Mouse (Mus musculus) CD8-positive naive resting alpha-beta T cell, adult 2 months (primary cell): ENCODE data around the gene D930007J09Rik.

Experiments used
- DNase-seq, 2 experiments: peaks; one replicate each; pipeline ENCODE4 v3.0.0; 2022; ENCODE audit warnings: low read depth in 2 of 2, low spot score in 2 of 2

The D930007J09Rik gene

DNA sequence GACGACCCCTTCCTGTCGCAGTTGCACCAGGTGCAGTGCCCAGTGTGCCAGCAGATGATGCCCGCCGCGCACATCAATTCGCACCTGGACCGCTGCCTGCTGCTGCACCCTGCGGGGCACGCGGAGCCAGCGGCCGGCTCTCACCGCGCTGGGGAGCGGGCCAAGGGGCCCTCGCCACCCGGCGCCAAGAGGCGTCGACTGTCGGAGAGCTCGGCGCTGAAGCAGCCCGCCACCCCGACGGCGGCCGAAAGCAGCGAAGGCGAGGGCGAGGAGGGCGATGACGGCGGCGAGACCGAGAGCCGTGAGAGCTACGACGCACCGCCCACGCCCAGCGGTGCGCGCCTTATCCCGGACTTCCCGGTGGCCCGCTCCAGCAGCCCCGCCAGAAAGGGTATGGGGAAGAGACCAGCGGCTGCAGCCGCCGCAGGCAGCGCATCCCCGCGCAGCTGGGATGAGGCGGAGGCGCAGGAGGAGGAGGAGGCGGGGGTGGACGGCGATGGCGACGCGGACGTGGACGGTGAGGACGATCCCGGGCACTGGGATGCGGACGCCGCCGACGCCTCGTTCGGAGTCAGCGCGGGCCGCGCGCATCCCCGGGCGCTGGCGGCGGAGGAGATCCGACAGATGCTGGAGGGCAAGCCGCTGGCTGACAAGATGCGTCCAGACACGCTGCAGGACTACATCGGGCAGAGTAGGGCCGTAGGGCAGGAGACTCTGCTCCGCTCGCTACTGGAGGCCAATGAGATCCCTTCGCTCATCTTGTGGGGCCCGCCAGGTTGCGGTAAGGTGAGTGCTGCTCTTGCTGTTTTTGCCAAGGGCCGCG lies at the start of gene D930007J09Rik:
TSS of gene D930007J09Rik (minus strand) at position 591 of the 823 bp plus-strand sequence.
- DNase-seq = peak; percentile 12 to 16

GRCm38 (mm10) chr13:32851967-32852366 lies 49.3 kb upstream of the D930007J09Rik start:
- no peak for DNase-seq

DNA sequence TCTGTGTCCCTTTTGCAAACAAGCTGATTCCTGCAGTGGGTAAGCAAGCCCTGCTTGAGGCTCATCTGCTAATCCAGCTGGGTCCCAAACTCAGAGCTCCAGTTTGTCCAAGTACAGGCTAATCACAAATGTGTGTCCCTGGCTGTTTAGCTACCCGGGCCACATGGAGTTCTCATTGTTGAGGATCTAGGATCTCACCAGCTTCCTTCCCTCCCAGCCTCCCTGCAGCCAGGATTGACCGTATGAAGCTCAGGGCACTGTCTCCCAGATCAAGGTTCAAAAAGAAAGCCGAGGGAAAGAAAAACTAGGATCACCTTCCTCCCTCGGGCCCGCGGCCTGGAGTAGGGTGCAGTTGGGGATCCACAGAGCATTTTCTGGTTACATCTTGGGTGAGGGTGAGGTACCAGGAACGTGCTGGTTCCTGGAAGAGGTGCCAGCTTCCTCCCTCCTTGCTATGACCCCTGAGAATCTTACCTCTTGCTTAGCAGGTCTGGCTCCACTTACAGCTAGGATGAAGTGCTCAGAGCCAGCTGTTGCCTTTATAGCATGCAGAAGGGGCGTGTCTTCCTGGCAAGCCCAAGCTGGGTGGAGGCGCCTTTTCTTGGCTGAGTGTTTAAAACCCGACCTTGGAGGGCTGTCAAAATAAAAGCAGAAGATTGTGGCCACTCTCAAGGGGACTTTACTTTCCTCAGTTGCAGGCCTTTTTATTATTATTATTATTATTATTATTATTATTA lies 48.2 kb upstream of the D930007J09Rik start, which contains the start of gene Serpinb1a:
TSS of gene Serpinb1a (minus strand) at position 518 of the 737 bp plus-strand sequence.
- no peak for DNase-seq

- DNase-seq = no peak
These were observed 47.5 kb upstream of the D930007J09Rik start for GRCm38 (mm10) chr13:32850156-32850555.

GRCm38 (mm10) chr13:32849531-32850123 lies 47.0 kb upstream of the D930007J09Rik start:
- no peak for DNase-seq

GRCm38 (mm10) chr13:32849092-32849491 lies 46.4 kb upstream of the D930007J09Rik start:
- DNase-seq = no peak

DNA sequence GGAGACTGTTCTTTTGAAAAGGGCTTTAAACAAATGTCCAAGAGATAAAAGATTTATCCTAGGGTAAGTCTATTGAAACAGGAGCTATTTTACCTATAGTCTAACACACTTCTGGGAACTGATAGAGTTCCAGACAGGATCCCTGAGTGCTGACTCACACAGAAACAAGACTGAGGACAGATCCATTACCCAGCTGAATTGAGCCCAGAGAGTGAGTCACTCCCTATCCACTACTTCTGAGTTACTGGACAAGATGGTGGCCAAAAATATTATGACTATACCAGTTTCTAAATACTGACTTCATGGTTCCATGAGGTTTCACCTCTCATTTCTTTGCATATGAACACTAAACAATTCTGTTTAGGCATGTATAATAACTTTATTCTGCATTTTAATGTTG lies 43.6 kb upstream of the D930007J09Rik start:
- no peak for DNase-seq

- no peak for DNase-seq
These were observed 38.7 kb upstream of the D930007J09Rik start for GRCm38 (mm10) chr13:32841349-32841748.

DNA sequence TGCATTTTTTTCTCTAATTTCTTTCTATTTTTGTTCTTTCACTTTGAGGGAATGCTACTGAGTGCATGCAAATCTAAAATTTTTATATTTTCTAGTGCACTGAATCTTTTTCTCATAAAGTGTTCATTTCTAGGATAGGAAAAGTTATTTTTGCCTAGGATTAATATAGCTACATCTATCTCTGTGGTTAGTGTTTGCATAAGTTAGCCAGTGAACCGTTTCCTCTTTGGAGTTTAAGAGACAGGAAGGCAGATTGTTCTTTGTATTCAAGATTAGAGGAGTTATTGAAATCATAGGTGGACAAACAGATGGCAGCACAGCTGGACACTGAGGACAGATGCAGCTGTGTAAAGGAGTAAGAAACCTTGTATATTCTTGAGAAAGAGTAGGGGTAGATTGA lies 36.7 kb upstream of the D930007J09Rik start:
- DNase-seq = no peak

GRCm38 (mm10) chr13:32834513-32834912 lies 31.9 kb upstream of the D930007J09Rik start:
- no peak for DNase-seq

DNA sequence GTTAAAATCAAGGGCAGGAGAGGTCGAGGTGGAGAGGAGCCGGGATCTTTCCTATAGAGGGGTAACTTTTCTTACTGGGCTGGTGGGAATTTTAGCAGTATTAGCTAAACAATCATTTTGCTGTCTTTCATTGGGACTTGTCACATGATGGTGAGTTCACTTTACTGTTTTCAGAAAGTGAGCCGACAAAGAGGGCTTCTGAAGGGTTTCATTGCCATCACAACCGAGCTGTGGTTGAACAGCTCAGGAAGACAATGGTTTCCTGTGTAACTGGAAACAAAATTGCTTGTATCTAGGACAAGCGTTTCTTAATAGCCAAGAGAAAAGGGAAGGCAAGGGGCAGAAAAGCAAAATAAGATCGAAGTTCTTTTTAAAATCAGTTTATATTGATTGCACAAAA lies 30.6 kb upstream of the D930007J09Rik start:
- peak in 1 of 2 experiments; percentile 22 for DNase-seq

- no peak for DNase-seq
These were observed 30.1 kb upstream of the D930007J09Rik start for GRCm38 (mm10) chr13:32832776-32833175.

GRCm38 (mm10) chr13:32831505-32832273 lies 29.0 kb upstream of the D930007J09Rik start:
- no peak for DNase-seq

- no peak for DNase-seq
These were observed 26.2 kb upstream of the D930007J09Rik start for GRCm38 (mm10) chr13:32828886-32829285.

- peak; percentile 50 to 67 for DNase-seq
These were observed 25.3 kb upstream of the D930007J09Rik start for GRCm38 (mm10) chr13:32827951-32828350.

GRCm38 (mm10) chr13:32827111-32827822 lies 24.6 kb upstream of the D930007J09Rik start:
- DNase-seq = no peak

- DNase-seq = no peak
These were observed 22.9 kb upstream of the D930007J09Rik start for GRCm38 (mm10) chr13:32825546-32825945.

DNA sequence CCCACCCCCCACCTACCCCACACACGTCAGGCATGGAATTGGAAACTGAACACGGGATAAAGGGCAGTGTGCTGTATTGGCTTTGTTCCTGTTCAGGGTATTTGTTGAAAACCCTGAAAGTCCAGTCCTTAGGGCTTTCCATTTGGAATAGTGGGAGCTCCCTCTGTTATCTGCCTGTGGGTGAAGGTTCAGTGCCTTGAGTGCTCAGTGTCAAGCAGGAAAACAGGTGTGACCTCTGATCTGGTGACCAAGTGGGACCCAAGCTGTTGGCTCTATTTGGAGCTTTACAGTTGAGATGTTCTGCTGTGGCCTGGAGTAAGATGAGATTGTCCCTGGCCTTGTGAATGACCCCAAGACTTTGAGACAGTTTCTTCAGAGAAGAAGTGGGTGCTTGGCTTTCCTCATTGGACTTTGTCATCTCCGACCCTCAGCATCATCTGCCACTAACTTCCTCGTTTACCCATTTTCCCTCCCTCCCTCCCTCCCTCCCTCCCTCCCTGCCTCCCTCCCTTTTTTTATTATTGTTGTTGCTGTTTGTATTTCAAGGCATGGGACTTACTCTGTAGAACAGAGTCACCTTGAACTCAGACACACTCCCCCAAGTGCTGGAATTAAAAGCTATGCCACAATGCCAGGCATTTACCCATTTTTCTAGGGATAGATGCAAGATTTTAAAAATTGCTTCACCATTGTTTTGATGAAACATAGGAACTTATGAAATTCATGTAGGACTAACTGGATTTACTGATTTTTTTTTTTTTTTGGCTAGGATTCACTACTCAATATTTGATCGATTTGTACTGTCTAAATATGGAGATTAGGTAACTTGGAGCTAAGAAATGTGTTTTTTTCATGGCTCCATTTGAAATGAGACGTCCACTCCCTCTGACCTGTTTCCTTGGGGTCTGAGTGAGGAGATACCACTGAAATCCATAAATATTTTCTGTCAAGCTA lies 22.0 kb upstream of the D930007J09Rik start:
- DNase-seq = no peak

- DNase-seq = no peak
These were observed 20.5 kb upstream of the D930007J09Rik start for GRCm38 (mm10) chr13:32823126-32823525.
